Mouse (Mus musculus) bone marrow macrophage, adult 2 months (primary cell): ENCODE measurements around the gene Pepd. TPM values are rescaled to one million over a fixed set of nuclear protein-coding genes. Genes with fewer than 3 reads are reported as not detected.

Experiments
- H3K27ac ChIP-seq: 2 replicates; pipeline ENCODE4 v1.5.1; 2012; ENCODE audit warnings: low read depth, low read length; ENCODE audit not compliant: insufficient read depth
- H3K4me1 ChIP-seq: 2 replicates; pipeline ENCODE4 v1.6.1; 2012; ENCODE audit warnings: low read length; ENCODE audit not compliant: control insufficient read depth, insufficient read depth
- H3K4me3 ChIP-seq: 2 replicates; pipeline ENCODE4 v1.5.1; 2012; ENCODE audit warnings: mild to moderate bottlenecking, low read length, moderate library complexity; ENCODE audit not compliant: insufficient read depth
- CTCF ChIP-seq: IDR thresholded peaks from 2 replicates; pipeline ENCODE4 v1.5.1; 2012; ENCODE audit warnings: low read depth, mild to moderate bottlenecking, low read length, moderate library complexity
- POLR2A ChIP-seq: IDR thresholded peaks from 2 replicates; pipeline ENCODE4 v1.6.1; 2012; ENCODE audit warnings: mild to moderate bottlenecking, low read depth, low read length, borderline replicate concordance
- polyA plus RNA-seq: library from polyadenylated mRNA; stranded (reverse); fragments of >200 nt; gene quantifications from 2 replicates; pipeline ENCODE4 v1.2.4, GENCODE M21; 2012; ENCODE audit not compliant: missing spikeins, insufficient read depth, insufficient read length

Gene Pepd
- polyA plus RNA-seq, 1 experiment: 59.6 TPM

DNA sequence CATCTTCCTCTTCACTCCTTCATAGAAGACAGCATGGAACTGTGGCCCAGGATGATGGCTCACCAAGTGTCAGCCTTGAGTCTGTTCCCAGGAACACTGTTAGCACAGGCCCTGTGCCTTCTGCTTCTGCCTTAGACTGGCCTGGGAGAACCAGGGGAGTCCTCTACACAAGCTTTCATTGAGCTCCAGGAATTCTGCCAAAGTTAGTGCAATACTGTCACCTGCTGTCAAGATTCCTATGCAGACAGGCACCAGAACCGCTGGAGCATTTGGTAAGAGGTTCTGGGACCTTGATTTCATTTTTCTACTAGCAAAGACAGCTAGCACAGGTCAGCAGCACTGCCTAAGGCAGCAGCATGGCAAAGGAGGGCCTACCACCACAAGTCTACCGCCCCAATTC is 132.5 kb downstream of the Pepd start:
- Histone ChIP-seq H3K27ac (no peak overlapping the region), H3K4me1 (peaks cover 5% of the 10 kb centered on the region), H3K4me3 (no peak overlapping the region)
- no peak for TF ChIP-seq POLR2A
- no peak for TF ChIP-seq CTCF

DNA sequence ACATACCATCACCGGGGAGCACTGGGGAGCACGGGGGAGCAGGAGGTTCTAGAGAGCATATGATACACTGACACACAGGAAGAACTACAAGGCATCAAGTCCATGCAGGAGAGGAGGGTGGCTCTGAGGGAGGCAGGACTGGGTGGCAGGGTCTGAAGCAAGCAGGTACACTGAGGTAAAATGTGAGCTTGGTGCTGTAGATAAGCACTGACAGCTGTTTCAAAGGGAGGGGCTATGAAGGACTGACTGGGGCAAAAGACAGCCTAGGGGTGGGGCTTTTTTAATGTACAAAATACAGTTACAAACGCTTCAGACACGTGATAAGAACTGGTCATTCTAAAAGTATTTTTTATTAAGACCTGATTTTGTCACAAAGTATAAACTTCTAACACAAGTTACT is 133.9 kb downstream of the Pepd start:
- TF ChIP-seq CTCF: no peak
- no peak for TF ChIP-seq POLR2A

DNA sequence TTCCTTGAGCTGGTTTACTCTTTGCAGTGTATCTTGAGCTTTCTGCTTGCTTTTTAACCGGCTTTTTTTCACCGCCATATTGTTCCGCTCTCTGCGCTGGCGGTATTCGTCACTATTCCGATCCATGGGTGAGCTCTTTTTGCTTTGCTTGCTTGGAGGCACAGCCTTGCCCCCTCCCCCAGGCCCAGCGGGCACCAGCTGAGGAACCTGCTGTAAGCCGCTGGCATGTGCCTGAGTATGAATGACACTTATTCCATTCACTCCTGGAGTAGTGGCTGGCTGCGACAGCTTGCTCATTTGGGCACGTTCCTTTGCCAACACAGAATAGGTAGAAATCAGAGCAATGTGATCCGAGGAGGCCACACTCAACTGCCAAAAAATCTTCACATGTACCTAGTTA is 138.4 kb downstream of the Pepd start:
- H3K4me1 ChIP-seq: peaks cover 22% of the 10 kb centered on the region

More for the DNA sequence above, 133.9 kb downstream of the Pepd start:
- H3K4me1 ChIP-seq: peaks cover 3% of the 10 kb centered on the region
- H3K4me3 ChIP-seq: no peak overlapping the region
- no peak overlapping the region for H3K27ac ChIP-seq

DNA sequence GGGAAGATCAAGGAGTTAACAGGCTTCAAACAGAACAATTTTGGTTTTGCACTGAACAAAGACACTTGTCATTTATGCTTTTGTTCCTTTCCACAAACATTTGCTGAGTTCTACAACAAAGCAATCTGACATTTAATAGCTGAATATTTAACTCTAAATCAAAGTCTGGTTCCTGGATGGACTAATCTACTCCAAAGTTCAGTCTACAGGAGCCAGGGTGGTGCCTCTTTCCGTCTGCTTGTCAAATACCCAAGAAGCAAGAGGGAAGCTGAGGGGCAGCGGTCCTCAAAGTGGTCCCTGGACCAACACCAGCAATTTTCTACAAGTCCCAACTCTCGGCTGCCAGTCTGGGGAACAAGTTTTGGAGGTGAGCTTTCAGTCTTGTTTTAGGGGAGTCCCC is 141.0 kb downstream of the Pepd start:
- Histone ChIP-seq H3K27ac (no peak overlapping the region), H3K4me3 (no peak overlapping the region), H3K4me1 (peaks cover 31% of the 10 kb centered on the region)
- no peak for TF ChIP-seq CTCF
- no peak for TF ChIP-seq POLR2A

More for the DNA sequence above, 138.4 kb downstream of the Pepd start:
- Histone ChIP-seq H3K27ac (no peak overlapping the region), H3K4me3 (no peak overlapping the region)
- TF ChIP-seq CTCF (no peak), POLR2A (no peak)

DNA sequence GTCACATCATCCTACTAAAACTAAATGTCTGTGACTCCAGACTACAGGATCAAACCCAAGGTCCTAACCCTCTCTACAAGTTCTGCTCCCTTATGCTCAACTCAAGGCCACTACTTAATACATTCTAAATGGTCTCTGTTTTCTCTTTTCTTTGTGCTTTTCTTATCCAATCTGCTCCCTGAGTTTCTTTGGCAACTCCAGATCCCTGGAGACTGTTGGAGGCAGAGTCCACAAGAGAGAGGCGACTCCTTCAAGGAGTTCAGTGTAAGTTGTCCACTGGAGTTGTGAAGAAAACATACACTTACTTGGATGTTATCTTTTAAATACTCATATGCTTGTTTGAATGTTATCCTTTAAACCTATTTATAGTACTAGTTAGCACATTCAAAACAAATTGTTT is 142.1 kb downstream of the Pepd start:
- TF ChIP-seq CTCF: no peak
- no peak for TF ChIP-seq POLR2A
- Histone ChIP-seq H3K4me1 (peaks cover 31% of the 10 kb centered on the region), H3K27ac (no peak overlapping the region), H3K4me3 (no peak overlapping the region)

DNA sequence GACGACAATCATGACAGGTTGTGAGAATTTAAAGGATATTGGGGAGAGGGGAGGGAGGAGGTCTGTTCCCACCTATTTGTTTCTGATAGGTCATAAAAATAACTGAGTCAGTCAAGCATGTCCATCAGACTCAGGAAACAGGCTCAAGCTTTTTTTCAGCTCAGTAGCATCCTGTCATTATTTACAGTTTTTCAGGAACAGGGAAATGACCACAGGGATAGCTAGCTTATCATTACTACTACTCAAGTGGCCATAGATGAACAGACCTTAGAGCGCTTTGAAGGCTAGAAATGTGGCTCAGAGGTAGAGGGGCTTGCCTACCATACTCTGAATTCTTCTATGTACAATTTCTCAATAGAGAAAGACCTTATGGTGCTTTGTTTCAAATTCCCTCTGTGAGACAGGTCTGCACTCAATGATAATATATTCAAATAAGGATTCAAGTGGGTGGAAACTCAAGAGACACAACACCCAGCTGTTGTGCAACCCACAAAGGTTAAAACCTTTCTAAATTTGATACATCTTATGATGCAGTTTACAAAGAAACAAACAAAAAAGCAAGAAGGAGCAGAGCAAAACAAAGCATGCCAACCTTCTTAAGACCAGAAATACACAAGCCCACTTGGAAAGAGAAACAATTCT is 142.9 kb downstream of the Pepd start:
- Histone ChIP-seq H3K4me1 (peaks cover 31% of the 10 kb centered on the region), H3K27ac (0 out of 2 replicates have a peak overlapping the region, but pooled peaks have one; percentile 52)

DNA sequence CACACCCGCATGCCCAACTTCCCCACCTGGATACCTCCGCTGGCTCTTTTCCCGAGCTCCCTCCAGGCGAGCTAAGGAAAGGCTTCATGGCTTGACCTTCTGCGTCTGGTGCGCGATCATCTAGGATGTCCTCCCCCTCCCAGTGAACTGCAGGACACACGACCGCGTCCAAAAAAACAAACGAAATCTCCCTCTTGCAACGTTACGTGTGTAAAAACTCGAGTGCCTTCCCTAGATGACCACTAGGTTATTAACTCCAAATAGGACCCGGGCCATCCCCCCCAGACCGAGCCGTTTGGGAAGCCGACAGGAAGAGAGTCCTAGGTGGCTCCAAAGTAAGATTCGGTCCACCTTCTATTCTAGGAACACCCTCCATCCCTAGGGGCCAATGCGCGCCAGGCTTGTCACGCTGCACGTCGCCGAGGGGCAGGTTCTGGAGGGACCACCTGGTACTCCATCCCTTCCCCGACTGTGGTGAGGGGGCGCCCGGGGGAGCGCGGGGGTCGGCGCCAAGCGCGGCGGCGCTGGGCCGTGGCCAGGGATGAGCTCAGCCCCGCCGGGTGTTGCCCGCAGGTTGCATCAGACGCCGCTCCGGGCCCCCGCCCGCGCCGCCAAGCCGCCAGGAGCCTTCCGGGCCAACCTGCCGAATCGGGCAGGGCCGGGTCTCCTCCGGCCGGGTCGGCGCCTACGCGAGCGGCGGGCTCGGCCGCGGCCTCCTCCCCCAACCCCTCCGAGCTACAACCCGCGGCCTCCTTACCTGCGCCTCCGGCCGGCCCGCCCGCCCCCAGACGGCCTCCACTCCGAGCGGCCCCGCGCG is 143.6 kb downstream of the Pepd start:
- peak overlapping the region; percentile 84 for H3K4me3 ChIP-seq
- no peak for TF ChIP-seq POLR2A
- TF ChIP-seq CTCF: no peak
- peak overlapping the region; percentile 52 for H3K27ac ChIP-seq
- peaks cover 31% of the 10 kb centered on the region for H3K4me1 ChIP-seq

More for the DNA sequence above, 142.9 kb downstream of the Pepd start:
- TF ChIP-seq CTCF (no peak), POLR2A (no peak)
- H3K4me3 ChIP-seq: peak overlapping the region; percentile 84

DNA sequence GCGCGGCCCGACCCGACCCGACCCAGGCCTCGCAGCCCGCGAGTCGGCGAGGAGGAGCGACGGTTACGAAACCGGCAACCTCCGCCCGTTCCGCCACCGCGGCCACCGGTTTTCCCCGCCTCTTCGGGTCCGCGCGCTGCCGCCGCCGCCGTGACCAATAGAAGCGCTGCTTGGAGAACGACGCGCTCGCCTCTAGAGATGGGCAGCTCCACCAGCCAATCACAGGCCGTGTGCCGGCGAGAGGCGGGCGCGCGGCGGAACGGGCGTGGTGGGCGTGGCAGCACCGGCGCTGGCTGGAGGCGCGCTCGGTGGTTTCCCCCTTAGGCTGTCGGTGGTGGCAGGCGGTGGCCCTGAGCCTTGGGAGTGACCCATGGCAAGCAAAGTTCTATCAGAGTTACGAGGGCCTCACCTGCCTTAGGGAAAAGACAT is 144.3 kb downstream of the Pepd start, which contains the start of gene Cebpg:
TSS of gene Cebpg (minus strand) at position 138 of the 429 bp plus-strand sequence.
- H3K4me1 ChIP-seq: peaks cover 28% of the 10 kb centered on the region
- no peak for TF ChIP-seq CTCF
- TF ChIP-seq POLR2A: no peak
- H3K27ac ChIP-seq: peak within 1 kb of the TSS; percentile 95
- peak within 1 kb of the TSS; percentile 84 for H3K4me3 ChIP-seq

DNA sequence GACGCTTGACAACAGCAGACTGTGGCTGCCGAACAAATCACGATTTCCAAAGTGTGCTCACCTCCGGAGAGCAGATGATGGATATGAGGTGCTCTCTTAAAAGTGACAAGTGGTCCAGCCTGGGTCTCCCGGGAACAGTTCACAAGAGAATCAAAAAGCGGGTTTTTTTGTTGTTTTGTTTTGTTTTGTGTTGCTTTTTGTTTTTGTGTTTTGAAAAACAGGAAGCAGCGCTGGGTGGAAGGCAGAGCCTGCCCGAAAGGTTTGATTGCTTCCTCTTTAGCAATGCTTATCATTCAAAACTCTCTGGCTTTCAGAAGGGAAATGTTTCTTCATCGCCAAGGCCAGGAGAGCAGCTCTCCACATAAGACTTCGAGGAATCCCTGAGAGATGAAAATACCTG is 144.8 kb downstream of the Pepd start:
- Histone ChIP-seq H3K27ac (peak overlapping the region; percentile 95), H3K4me3 (peak overlapping the region; percentile 56), H3K4me1 (peaks cover 24% of the 10 kb centered on the region)
- TF ChIP-seq CTCF: no peak
- TF ChIP-seq POLR2A: no peak

DNA sequence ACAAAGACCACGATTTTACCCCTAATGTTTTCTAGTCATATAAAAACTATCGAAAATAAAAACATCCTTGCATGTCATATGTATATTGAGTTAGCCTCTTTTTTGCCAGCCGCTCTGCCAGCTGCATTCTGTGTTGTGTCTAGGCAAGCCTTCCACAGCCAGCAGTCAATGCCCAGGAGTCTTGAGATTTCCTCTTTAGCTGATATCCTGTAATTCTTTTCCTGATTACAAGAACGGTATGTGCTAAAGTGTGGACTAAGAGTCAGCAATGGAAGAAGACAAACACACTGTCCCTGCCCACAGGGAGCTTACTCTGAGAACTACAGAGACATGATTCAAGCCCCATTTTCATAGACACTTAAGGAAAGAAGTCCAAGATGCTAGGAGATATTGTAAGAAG is 145.4 kb downstream of the Pepd start:
- Histone ChIP-seq H3K4me3 (no peak overlapping the region), H3K27ac (peak overlapping the region; percentile 95), H3K4me1 (peaks cover 20% of the 10 kb centered on the region)
- TF ChIP-seq CTCF: no peak
- TF ChIP-seq POLR2A: no peak
